Mouse (Mus musculus): ENCODE data around the gene Tfap2c.

Gene Tfap2c

DNA sequence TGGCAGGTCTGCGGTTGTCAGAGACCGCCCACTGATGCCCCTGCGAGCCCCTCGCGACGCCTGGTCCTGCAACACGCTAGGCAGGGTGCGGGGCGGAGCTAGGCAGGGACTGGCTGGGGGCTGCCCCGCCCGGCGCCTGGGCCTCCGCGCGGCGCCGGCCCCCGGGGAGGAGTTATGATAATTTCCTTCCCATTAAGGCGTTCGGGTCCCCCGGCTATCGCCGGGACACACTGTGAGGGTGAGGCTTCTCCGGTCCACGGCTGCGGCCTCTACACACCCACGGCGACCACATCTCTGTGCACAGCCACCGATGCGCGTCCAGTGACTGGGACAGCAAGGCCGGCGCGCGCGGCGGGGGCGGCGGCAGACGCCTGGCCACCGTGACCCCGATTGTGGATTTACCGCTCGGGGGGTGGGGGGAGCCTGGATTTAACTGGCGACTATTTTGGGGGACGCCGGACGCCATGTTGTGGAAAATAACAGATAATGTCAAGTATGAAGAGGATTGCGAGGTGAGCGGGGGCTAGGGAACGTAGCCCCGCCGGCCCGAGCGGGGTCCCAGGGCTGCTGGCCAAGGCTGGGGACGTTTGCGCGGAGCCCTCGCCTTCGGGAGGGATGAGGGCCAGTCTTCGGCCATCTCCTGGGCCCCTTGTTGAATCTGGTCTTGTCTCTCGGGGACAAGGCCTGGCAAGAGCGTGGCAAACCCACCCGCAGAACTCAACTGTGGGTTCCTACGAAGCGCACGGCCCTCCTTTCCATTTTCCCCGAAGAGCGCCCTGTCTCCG, at the start of gene Tfap2c:
TSS of gene Tfap2c (plus strand) at position 223 of the 785 bp plus-strand sequence.
- in situ Hi-C loops (cut with MboI, MseI): loop anchor here in 1 of 2 experiments (10.0 kb wide), 1 partner anchor 225 kb away; no protein-coding TSS in a partner anchor

DNA sequence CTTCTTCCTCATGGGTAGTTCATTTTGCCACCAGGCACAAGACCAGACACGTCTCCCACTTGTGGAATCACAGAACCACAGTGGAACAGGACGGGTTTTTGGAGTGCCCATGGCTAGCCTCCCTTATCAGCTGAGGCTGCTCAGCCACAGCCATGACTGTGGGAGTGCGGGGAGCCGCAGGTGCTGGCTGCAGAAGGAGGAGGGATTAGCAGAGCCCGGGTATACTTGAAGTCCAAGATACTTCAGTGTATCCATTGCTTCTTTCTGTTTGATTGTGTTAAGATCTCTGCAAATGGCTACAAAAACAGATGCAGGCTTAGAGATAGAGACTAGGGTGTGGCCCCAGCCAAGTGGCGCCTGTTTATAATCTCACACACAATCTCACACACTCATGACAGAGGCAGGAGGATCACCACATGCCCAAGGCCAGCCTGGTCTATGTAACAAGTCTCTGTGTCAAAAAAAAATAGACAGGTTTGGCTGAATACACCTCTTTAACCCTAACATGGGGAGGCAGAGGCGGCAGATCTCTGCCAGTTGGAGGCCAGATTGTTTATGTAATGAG, 48.6 kb upstream of the Tfap2c start:
- in situ Hi-C loops (cut with MboI, MseI): no loop called here

GRCm38 (mm10) chr2:172501341-172501740, 48.1 kb upstream of the Tfap2c start:
- in situ Hi-C loops (cut with MboI, MseI): no loop called here

- in situ Hi-C loops (cut with MboI, MseI): no loop called here
Observed at GRCm38 (mm10) chr2:172502168-172502567, 47.2 kb upstream of the Tfap2c start.

- in situ Hi-C loops (cut with MboI, MseI): no loop called here
Observed at GRCm38 (mm10) chr2:172506121-172506520, 43.3 kb upstream of the Tfap2c start.

- in situ Hi-C loops (cut with MboI, MseI): loop anchor here in 1 of 2 experiments (10.0 kb wide), 1 partner anchor 285 kb away; no protein-coding TSS in a partner anchor
Observed at GRCm38 (mm10) chr2:172510056-172510712, 39.2 kb upstream of the Tfap2c start.

DNA sequence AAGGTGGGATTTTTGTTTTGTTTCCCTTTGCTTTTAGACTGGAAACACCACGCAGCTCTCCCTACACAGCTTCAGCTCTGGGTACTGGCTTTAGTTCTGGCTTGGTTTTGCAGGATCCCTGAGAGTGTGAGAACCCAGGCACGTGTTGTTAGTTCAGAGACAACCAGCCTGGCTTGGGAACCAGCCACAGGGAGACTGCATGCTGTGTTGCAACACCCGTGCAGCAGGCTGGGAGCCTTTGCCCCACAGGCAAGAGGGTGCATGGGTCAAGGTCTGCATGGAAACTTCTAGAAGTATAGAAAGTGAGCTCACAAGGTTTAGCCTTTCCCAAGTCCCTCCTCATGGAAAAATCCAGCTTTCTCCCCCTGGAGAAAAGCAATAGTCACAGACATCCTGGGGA, 38.5 kb upstream of the Tfap2c start:
- in situ Hi-C loops (cut with MboI, MseI): loop anchor here in 1 of 2 experiments (10.0 kb wide), 1 partner anchor 286 kb away; no protein-coding TSS in a partner anchor

- in situ Hi-C loops (cut with MboI, MseI): loop anchor here in 1 of 2 experiments (10.0 kb wide), 1 partner anchor 292 kb away; no protein-coding TSS in a partner anchor
Observed at GRCm38 (mm10) chr2:172516407-172516992, 32.9 kb upstream of the Tfap2c start.

- in situ Hi-C loops (cut with MboI, MseI): no loop called here
Observed at GRCm38 (mm10) chr2:172520616-172521371, 28.6 kb upstream of the Tfap2c start.

- in situ Hi-C loops (cut with MboI, MseI): no loop called here
Observed at GRCm38 (mm10) chr2:172522528-172522927, 26.9 kb upstream of the Tfap2c start.

DNA sequence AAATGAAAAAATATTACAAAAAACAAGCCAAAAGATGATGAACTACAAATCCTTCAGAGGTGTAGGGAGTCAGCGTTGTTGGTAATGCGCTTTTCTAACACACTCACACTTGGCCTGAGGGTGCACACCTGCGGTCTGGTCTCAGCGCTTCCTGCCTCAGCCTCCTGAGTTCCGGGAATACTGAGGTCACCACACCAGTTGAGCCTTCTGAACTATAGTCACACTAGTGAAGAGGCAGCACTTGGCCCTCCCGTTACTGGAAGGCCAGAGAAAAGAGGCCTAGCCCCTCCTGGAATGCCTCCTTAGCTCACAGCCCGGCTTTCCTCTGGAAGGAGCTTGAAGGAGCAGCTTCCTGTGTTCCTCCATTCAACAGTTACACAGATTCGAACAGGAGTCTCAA, 22.2 kb upstream of the Tfap2c start:
- in situ Hi-C loops (cut with MboI, MseI): no loop called here

- in situ Hi-C loops (cut with MboI, MseI): no loop called here
Observed at GRCm38 (mm10) chr2:172543987-172544386, 5.4 kb upstream of the Tfap2c start.

DNA sequence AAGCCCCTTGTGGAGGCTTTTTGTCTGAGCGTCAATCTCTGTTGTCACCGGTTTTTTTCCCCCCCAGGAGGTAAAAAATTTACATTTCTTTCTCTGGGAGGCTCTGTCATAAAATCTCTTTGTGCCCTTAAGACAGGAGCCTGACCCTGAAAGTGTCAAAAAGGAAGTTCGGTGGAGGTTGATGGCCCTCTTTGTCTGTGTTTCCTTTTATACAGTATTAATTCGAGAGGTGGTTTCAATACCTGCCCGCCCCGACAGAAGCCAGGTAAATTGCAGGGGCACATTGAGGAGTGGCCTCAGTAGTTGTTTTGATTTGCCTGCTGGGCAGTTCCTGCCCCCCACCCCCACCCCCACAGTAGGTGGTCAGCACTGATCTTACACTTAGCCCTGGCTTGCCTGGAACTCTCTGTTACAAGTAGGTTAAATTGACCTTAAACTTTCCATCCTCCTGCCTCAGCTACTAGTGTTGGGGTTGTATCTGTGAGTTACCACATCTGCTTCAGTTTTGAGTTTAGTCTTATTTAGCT, 4.7 kb upstream of the Tfap2c start:
- in situ Hi-C loops (cut with MboI, MseI): no loop called here

GRCm38 (mm10) chr2:172545592-172546235, 3.7 kb upstream of the Tfap2c start:
- in situ Hi-C loops (cut with MboI, MseI): no loop called here

DNA sequence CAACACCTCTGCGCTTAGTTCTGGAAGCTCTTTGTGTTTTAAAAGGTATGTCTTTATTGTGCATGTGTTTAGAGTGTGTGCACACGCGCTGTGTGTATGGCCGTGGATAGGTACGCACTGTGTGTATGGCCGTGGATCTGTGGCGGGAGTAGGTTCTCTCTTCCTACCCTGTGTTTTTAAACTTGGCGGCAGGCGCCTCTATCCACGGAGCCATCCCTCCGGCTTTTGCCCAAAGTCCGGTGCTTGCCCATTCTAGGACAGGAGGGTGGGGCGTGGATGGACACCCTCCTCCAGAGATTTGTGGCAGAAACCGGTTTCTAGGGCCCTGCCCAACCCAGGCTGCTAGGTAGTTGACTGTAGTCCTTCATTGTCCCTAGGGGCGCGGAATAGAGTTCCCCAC, 2.8 kb upstream of the Tfap2c start:
- in situ Hi-C loops (cut with MboI, MseI): no loop called here

- in situ Hi-C loops (cut with MboI, MseI): no loop called here
Observed at GRCm38 (mm10) chr2:172547116-172547515, 2.3 kb upstream of the Tfap2c start.

GRCm38 (mm10) chr2:172547807-172548586, 1.4 kb upstream of the Tfap2c start:
- in situ Hi-C loops (cut with MboI, MseI): no loop called here

DNA sequence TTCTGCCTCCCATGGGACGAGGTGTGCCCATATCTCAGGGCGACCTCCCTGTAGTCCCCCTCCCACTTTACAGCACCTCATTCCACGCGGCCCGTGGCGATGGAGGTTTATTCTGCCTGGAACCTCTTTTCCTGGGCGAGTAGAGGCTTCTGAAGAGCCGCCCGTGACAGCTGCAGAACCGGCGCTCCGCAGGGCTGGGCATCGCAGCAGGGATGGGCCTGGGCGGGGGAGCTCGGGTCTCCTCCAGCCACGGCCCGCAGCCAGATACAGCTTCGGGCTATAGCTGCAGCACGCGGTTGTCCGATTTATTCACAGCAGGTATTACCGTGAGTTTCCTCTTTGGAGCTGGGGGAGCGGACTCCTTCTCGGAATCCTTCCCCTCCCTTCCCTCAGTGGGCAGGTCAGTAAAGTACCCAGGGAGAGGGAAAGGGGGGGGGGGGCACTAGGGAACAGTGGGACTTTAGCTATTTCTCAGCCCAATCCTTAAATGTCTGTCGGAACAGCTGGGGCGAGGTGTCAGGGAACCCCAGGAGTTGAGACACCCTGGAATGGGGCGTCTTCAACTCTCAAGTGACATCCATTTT, 629 bp upstream of the Tfap2c start:
- in situ Hi-C loops (cut with MboI, MseI): no loop called here

Data from T-helper 17 cell (primary cell).